Mouse (Mus musculus) stomach, embryonic 16.5 days (tissue): ENCODE measurements around the gene Atl2. TPM values are rescaled to one million over a fixed set of nuclear protein-coding genes. Genes with fewer than 3 reads are reported as not detected.

Source experiments
- ATAC-seq: fragments of 200-750 bp; cut with Nextera tagmentation; 2 replicates; pipeline ENCODE4 v1.8.0; 2017; ENCODE audit warnings: moderate number of reproducible peaks, moderate TSS enrichment; ENCODE audit not compliant: insufficient read depth, low FRiP score
- H3K27ac ChIP-seq: fragments of 300-500 bp; sonication (generic); 2 replicates; pipeline ENCODE4 v1.5.1; 2014; ENCODE audit warnings: low read length
- H3K27me3 ChIP-seq: fragments of 300-500 bp; sonication (generic); 2 replicates; pipeline ENCODE4 v1.6.1; 2014; ENCODE audit warnings: low read length, control low read depth, mixed read lengths; ENCODE audit not compliant: control insufficient read depth, insufficient read depth
- H3K36me3 ChIP-seq: fragments of 300-500 bp; sonication (generic); 2 replicates; pipeline ENCODE4 v1.6.1; 2014; ENCODE audit warnings: low read length; ENCODE audit not compliant: control insufficient read depth, insufficient read depth
- H3K4me1 ChIP-seq: fragments of 300-500 bp; sonication (generic); 2 replicates; pipeline ENCODE4 v1.6.1; 2014; ENCODE audit warnings: low read length, control low read depth, mixed read lengths; ENCODE audit not compliant: control insufficient read depth, insufficient read depth
- H3K4me2 ChIP-seq: fragments of 300-500 bp; sonication (generic); 2 replicates; pipeline ENCODE4 v1.6.1; 2014; ENCODE audit warnings: low read depth, low read length, mixed read lengths
- H3K4me3 ChIP-seq: fragments of 300-500 bp; sonication (generic); replicated peaks from 2 replicates; pipeline ENCODE4 v1.5.1; 2014; ENCODE audit warnings: mild to moderate bottlenecking, low read length
- H3K9ac ChIP-seq: fragments of 300-500 bp; sonication (generic); 2 replicates; pipeline ENCODE4 v1.6.1; 2014; ENCODE audit warnings: low read length
- H3K9me3 ChIP-seq: fragments of 300-500 bp; sonication (generic); replicated peaks from 2 replicates; pipeline ENCODE4 v1.6.1; 2016; ENCODE audit warnings: low read length, control low read depth; ENCODE audit not compliant: control insufficient read depth
- WGBS: fragments of 180-500 bp; shearing (Covaris S2); extraction: QIAGEN DNeasy Blood & Tissue Kit; methylation state at CpG from one replicate; pipeline ENCODE4 v1.1.7; 2014; 5-methylcytosine and 5-hydroxymethylcytosine counted together
- polyA plus RNA-seq: library from polyadenylated mRNA; unstranded; fragments of >200 nt; fragmentation: Nextera tagmentation; extraction: Ambion mirVana; gene quantifications from 2 replicates; pipeline ENCODE4 v1.2.1, GENCODE M21; 2015

Gene Atl2
- polyA plus RNA-seq, 1 experiment from 2014 or later, result 46.5 TPM

DNA sequence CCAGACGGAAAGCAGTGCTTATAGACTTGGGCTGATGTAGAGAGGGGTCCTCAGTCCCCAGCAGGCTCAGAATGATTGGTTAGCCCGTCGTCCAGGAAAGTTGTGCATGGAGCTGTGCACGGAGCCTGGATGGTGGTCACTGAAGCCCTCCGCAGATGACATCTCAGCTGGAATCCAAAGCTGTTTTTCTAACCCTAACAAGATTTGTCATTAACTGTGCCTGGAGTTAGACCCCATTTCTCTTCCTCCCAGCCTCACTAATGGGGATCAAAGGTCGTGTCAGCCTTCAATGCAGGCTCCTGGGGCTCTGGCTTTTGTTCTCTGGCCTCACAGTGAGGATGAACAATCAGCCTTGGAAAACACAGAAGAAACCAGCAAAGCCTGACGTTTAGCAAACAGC lies 77.9 kb downstream of the Atl2 start:
- Histone ChIP-seq H3K36me3 (no peaks in the 10 kb centered on the region), H3K4me2 (no peak overlapping the region), H3K27ac (no peak overlapping the region), H3K4me1 (peaks cover 5% of the 10 kb centered on the region; the same call in 1 of the 2 replicates), H3K9me3 (no peaks in the 10 kb centered on the region), H3K9ac (no peak overlapping the region), H3K27me3 (no peaks in the 10 kb centered on the region), H3K4me3 (no peak overlapping the region)
- WGBS, result 23% methylated on average over 7 of the region's 7 CpGs
- ATAC-seq, result no peak

DNA sequence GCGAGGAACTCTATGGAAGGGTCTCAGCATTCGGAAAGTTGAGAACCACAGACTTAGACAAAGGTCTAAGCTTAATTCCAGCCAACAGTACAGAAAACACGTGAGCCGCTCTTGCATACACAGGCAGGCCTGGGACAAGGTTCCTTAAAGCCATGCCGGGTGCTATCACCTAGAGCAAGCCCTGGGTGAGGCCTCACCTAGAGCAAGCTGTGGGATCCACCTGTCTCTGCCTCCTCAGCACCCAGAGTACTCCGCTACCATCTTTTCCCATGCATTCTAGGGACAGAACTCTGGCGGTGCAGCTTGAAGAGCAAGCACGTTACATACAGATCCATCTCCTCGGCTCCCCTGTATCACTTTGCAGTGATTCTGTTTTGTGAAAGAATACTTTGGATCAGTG lies 78.4 kb downstream of the Atl2 start:
- WGBS, result 70% methylated on average over 9 of the region's 9 CpGs
- H3K27me3 ChIP-seq, result no peaks in the 10 kb centered on the region
- peaks cover 5% of the 10 kb centered on the region; the same call in 1 of the 2 replicates for H3K4me1 ChIP-seq
- no peak overlapping the region for H3K4me3 ChIP-seq
- no peak overlapping the region for H3K27ac ChIP-seq
- no peak for ATAC-seq
- no peak overlapping the region for H3K9ac ChIP-seq
- H3K36me3 ChIP-seq, result no peaks in the 10 kb centered on the region
- H3K4me2 ChIP-seq, result no peak overlapping the region
- H3K9me3 ChIP-seq, result no peaks in the 10 kb centered on the region

DNA sequence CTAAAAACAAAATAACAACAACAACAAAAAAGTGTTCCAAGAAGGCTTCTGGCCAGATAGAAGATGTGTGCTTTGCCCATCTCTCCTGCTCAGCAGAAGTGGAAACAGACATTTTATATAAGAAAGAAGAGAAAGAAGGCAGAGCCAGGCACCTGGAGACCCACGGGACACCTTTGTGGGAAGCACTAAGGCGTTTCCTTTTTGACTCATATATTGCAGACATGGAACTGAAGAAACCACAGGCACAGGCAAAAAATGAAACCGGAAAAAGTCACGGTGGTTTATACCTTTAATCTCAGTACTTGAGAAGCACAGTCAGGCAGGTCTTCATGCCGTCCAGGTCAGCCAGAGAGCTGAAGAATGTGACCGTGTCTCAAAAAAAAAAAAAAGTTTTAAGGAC lies 79.0 kb downstream of the Atl2 start:
- Histone ChIP-seq H3K4me2 (no peak overlapping the region), H3K4me3 (no peak overlapping the region), H3K9me3 (no peaks in the 10 kb centered on the region), H3K27me3 (no peaks in the 10 kb centered on the region), H3K27ac (no peak overlapping the region), H3K4me1 (peaks cover 5% of the 10 kb centered on the region; the same call in 1 of the 2 replicates), H3K9ac (no peak overlapping the region), H3K36me3 (no peaks in the 10 kb centered on the region)
- 80% methylated on average over 6 of the region's 6 CpGs for WGBS
- ATAC-seq, result no peak

GRCm38 (mm10) chr17:79810421-79810820 lies 85.5 kb downstream of the Atl2 start:
- Histone ChIP-seq H3K4me1 (no peaks in the 10 kb centered on the region), H3K4me2 (no peak overlapping the region), H3K27me3 (no peaks in the 10 kb centered on the region), H3K36me3 (no peaks in the 10 kb centered on the region), H3K4me3 (no peak overlapping the region), H3K27ac (no peak overlapping the region), H3K9ac (no peak overlapping the region), H3K9me3 (no peaks in the 10 kb centered on the region)
- ATAC-seq, result no peak
- 68% methylated on average over 9 of the region's 9 CpGs for WGBS

GRCm38 (mm10) chr17:79809491-79810316 lies 86.2 kb downstream of the Atl2 start:
- Histone ChIP-seq H3K27ac (peak overlapping the region; percentile 56; the same call in 1 of the 2 replicates), H3K27me3 (no peaks in the 10 kb centered on the region), H3K4me1 (no peaks in the 10 kb centered on the region), H3K4me3 (no peak overlapping the region), H3K4me2 (no peak overlapping the region), H3K9me3 (no peaks in the 10 kb centered on the region), H3K9ac (no peak overlapping the region), H3K36me3 (no peaks in the 10 kb centered on the region)
- ATAC-seq, result no peak
- WGBS, result 55% methylated on average over 23 of the region's 23 CpGs

GRCm38 (mm10) chr17:79807237-79807930 lies 88.5 kb downstream of the Atl2 start:
- H3K27ac ChIP-seq, result no peak overlapping the region
- H3K4me1 ChIP-seq, result no peaks in the 10 kb centered on the region
- H3K9me3 ChIP-seq, result no peaks in the 10 kb centered on the region
- no peak overlapping the region for H3K9ac ChIP-seq
- WGBS, result 73% methylated on average over 8 of the region's 8 CpGs
- no peaks in the 10 kb centered on the region for H3K36me3 ChIP-seq
- H3K4me2 ChIP-seq, result no peak overlapping the region
- no peaks in the 10 kb centered on the region for H3K27me3 ChIP-seq
- H3K4me3 ChIP-seq, result no peak overlapping the region
- ATAC-seq, result no peak

DNA sequence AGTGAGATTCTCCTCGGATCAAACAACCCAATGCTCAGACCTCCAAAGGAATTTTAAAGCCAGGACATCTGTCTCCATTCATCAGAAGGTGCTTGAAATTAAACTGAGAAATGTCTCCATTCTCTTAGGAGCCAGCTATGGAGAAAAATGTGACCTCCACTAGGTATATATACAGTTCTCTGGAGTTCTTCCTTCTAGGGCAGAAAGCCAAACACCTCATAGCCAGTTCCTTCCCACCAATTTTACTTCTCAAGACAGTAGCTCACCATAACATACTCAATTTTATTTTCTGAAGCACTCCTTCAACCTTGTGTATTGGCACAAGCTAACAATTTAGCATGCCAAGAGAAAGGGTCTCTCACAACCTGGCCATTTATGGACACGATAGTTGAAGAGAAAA lies 91.2 kb downstream of the Atl2 start:
- Histone ChIP-seq H3K4me1 (no peaks in the 10 kb centered on the region), H3K9me3 (no peaks in the 10 kb centered on the region), H3K36me3 (no peaks in the 10 kb centered on the region), H3K27me3 (no peaks in the 10 kb centered on the region), H3K9ac (no peak overlapping the region), H3K4me3 (no peak overlapping the region), H3K27ac (peak overlapping the region; percentile 62), H3K4me2 (no peak overlapping the region)
- ATAC-seq, result peak; percentile 77; the same call in 1 of the 2 replicates
- 46% methylated on average over 2 of the region's 2 CpGs for WGBS

GRCm38 (mm10) chr17:79802056-79802455 lies 93.9 kb downstream of the Atl2 start:
- no peak overlapping the region for H3K9ac ChIP-seq
- ATAC-seq, result peak; percentile 19; the same call in 1 of the 2 replicates
- H3K4me3 ChIP-seq, result no peak overlapping the region
- H3K4me1 ChIP-seq, result no peaks in the 10 kb centered on the region
- no peaks in the 10 kb centered on the region for H3K27me3 ChIP-seq
- no peaks in the 10 kb centered on the region for H3K36me3 ChIP-seq
- H3K27ac ChIP-seq, result peak overlapping the region; percentile 53; the same call in 1 of the 2 replicates
- no peak overlapping the region for H3K4me2 ChIP-seq
- H3K9me3 ChIP-seq, result no peaks in the 10 kb centered on the region
- WGBS, result 32% methylated on average over 7 of the region's 7 CpGs

- no peaks in the 10 kb centered on the region for H3K4me1 ChIP-seq
- WGBS, result 91% methylated on average over 10 of the region's 10 CpGs
- no peaks in the 10 kb centered on the region for H3K27me3 ChIP-seq
- no peaks in the 10 kb centered on the region for H3K9me3 ChIP-seq
- H3K4me3 ChIP-seq, result no peak overlapping the region
- no peaks in the 10 kb centered on the region for H3K36me3 ChIP-seq
- ATAC-seq, result no peak
- H3K4me2 ChIP-seq, result no peak overlapping the region
- H3K9ac ChIP-seq, result no peak overlapping the region
- no peak overlapping the region for H3K27ac ChIP-seq
Observed at GRCm38 (mm10) chr17:79798831-79799230, 97.1 kb downstream of the Atl2 start.
